Mouse (Mus musculus): ENCODE data around the gene Vill.

Vill gene

DNA sequence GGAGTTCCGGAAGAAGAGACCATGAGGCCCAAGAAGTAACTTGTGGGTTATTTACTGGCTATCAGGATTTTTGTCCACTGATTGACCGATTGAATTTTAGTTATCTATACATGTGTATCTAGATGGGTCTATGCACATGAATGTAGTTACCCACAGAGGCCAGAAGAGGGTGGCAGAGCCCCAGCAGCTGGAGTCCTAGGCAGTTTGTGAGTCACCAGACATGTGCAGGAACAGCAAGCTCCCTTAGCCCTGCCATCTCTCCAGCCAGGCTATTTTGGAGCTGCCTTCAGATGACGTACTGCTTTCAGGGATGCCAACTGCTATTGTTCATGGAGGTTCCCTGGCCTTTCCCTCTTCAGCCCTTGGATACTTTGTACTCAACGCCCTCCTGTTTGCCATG, 55.0 kb downstream of the Vill start:
- no peak for DNase-seq (ENCODE audit: extremely low spot score, low read depth, low spot score)

GRCm38 (mm10) chr9:119109685-119110353, 57.2 kb downstream of the Vill start:
- DNase-seq (ENCODE audit: extremely low spot score, low read depth, low spot score) = no peak

DNA sequence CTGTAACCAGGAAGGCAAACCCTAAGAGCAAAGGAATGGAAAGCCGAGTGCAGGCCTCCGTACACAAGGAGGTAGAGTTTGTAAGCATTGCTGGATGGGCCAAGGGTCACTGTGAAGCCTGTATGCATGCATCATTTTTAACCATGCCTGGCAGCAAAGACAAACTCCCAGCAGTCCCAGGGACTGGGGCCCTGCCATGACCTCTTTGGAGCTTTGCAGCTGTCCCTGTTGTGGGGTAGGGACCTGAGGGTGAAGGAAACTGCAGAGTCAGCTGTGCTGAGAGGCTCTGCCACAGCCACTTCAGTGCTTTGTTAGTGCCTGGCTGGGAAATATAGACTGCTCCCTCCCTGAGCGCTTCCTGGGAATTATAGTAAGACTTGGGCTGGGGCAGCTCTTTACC, 58.1 kb downstream of the Vill start:
- DNase-seq (ENCODE audit: extremely low spot score, low read depth, low spot score) = no peak

DNA sequence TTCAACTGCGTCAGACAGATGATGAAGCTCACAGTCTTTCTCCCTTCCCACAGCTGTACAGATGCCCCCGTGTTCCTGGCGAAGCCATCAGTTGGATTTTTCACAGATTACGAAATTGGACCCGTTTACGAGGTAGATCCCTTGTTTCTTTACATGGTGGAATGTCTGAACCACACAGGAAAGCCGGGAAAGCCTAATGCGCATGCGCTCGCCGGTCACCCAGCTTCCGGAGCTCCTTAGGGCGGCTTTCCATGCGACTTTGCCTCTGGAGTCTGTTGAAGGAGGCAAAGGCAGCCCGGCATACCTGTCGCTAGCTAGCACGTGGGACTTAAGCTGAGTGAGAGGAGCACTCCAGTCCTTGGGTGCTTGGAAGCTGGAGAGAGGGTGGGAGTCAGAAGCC, 62.3 kb downstream of the Vill start:
- DNase-seq (ENCODE audit: extremely low spot score, low read depth, low spot score) = no peak

GRCm38 (mm10) chr9:119119409-119120167, 67.0 kb downstream of the Vill start:
- no peak for DNase-seq (ENCODE audit: extremely low spot score, low read depth, low spot score)

- DNase-seq (ENCODE audit: extremely low spot score, low read depth, low spot score) = no peak
Observed at GRCm38 (mm10) chr9:119120168-119120560, 67.6 kb downstream of the Vill start.

Data from hindlimb bud, embryonic 11.5 days (tissue).